Mouse (Mus musculus): Measurements from ENCODE around the gene Abhd8. TPM values are rescaled to one million over a fixed set of nuclear protein-coding genes. Genes with fewer than 3 reads are reported as not detected.
A peak's percentile ranks its signal among the peaks of the same experiment; 100 is the strongest.

The Abhd8 gene
- polyA plus RNA-seq (2016; fragmentation: Nextera tagmentation; extraction: Ambion mirVana), result 67.6 and 68.2 TPM in 2 replicates

DNA sequence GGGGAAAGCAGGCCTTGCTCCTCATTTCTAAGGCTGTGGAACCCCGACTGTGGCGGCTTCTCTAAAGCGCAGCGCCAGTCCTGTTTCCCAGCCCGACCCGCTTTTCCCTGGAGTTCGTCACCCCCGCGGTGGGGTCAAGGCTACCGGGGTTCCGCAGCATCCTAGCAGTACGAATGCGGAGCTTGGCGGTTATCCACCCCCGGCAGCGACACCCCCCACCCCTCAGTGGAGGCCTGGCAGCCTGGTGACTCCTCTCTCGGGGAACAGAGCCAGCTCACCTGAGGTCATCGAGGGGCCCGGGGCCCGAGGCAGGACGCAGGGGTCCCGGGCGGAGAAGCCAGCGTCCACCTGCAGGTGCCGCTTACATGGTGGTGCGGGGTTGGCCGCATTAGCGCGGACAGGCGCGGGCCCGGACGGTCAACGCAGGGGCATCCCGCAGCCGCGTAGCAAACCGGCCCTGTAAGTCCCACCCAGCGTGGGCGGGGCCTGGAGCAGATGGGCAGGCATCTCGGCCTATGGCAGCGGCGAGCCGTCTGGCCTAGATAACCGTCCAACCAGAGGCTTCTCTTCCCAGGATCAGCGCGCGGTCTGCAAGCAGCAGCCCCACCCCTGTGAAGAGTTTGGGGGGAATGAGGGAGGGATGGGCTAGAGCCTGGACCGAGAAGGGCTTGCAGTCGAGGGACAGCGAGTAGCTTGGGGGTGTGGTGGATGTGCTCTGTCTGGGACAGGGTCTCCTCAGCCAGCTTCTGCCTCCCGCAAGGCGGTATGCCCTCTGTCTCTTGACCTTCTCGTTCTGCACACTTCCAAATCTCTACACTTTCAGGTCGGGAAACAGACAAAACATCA lies at the start of gene Abhd8:
Gene Abhd8, minus strand, starts transcription at position 468 of the 846 bp plus-strand sequence.
- H3K27ac ChIP-seq, result peak within 1 kb of the TSS; percentile 84

DNA sequence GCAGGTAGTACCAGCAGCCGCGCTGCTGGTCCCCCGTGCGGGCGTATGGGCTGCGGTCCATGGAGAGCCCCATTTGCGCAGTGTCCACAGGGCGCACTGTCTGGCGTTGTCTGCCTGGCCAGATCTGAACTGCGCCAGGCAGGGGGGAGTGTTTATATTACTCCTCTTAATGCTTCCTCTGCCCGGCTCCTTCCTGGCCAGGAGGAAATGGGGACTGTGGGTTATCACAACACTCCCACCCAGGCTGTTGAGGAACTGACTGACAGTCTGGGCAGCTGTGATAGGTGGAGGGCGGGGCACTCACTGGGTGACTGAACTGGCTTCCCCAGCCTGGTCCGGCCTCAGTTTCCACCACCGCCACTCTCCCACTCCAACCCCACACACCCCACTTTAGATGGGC lies 48.2 kb upstream of the Abhd8 start, which contains the start of gene Plvap:
Gene Plvap, minus strand, starts transcription at position 109 of the 400 bp plus-strand sequence.
- no peaks in the 10 kb centered on the region for H3K36me3 ChIP-seq (replicated peaks)
- 81% methylated on average over 14 of the region's 14 CpGs for WGBS
- peaks cover 29% of the 10 kb centered on the region for H3K4me1 ChIP-seq
- no peak for DNase-seq (ENCODE audit: extremely low spot score, low spot score)
- peak within 1 kb of the TSS; percentile 22 for H3K4me3 ChIP-seq
- H3K27me3 ChIP-seq (ENCODE audit: poor library complexity, severe bottlenecking), result peaks cover 52% of the 10 kb centered on the region
- H3K27ac ChIP-seq, result no peak within 1 kb of the TSS
- H3K9me3 ChIP-seq, result no peaks in the 10 kb centered on the region

More for the DNA sequence above, at the start of gene Abhd8:
- peak within 1 kb of the TSS; percentile 67 for H3K4me3 ChIP-seq
- peaks cover 48% of the 10 kb centered on the region for H3K36me3 ChIP-seq (replicated peaks)
- peaks cover 15% of the 10 kb centered on the region for H3K27me3 ChIP-seq (ENCODE audit: poor library complexity, severe bottlenecking)
- DNase-seq (ENCODE audit: extremely low spot score, low spot score), result peak; percentile 95
- no peaks in the 10 kb centered on the region for H3K9me3 ChIP-seq
- H3K4me1 ChIP-seq, result peaks cover 46% of the 10 kb centered on the region
- WGBS, result under 1% methylated on average over 55 of the region's 55 CpGs

DNA sequence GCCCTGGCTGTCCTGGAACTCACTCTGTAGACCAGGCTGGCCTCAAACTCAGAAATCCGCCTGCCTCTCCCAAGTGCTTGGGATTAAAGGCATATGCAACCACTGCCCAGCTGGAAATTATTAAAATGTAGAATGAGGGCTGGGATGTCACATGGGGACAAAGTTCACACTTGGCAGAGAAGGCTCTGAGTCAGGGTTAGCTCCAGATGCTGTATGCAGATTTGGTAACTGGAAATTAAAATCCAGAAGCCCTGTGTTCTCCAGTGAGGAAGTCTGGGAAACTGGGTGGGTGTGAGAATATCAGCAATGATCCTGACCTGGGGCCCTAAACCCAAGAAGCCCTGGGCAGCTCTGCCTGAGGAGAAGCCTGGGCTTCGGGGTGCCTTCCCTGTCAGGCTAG lies 45.9 kb upstream of the Abhd8 start:
- Histone ChIP-seq H3K27ac (no peak overlapping the region), H3K36me3 (replicated peaks) (no peaks in the 10 kb centered on the region), H3K4me3 (peak overlapping the region; percentile 23; the same call in 1 of the 2 replicates), H3K9me3 (no peaks in the 10 kb centered on the region), H3K4me1 (peaks cover 29% of the 10 kb centered on the region), H3K27me3 (ENCODE audit: poor library complexity, severe bottlenecking) (peaks cover 75% of the 10 kb centered on the region)
- no peak for DNase-seq (ENCODE audit: extremely low spot score, low spot score)
- WGBS, result 70% methylated on average over 2 of the region's 2 CpGs

GRCm38 (mm10) chr8:71507589-71508104 lies 44.2 kb upstream of the Abhd8 start:
- Histone ChIP-seq H3K9me3 (no peaks in the 10 kb centered on the region), H3K27me3 (ENCODE audit: poor library complexity, severe bottlenecking) (peaks cover 75% of the 10 kb centered on the region), H3K27ac (peak overlapping the region; percentile 45), H3K4me3 (peak overlapping the region; percentile 55), H3K36me3 (replicated peaks) (no peaks in the 10 kb centered on the region), H3K4me1 (peaks cover 32% of the 10 kb centered on the region)
- DNase-seq (ENCODE audit: extremely low spot score, low spot score), result peak; percentile 74
- under 1% methylated on average over 61 of the region's 61 CpGs for WGBS

- H3K27me3 ChIP-seq (ENCODE audit: poor library complexity, severe bottlenecking), result peaks cover 66% of the 10 kb centered on the region
- 91% methylated on average over 4 of the region's 4 CpGs for WGBS
- DNase-seq (ENCODE audit: extremely low spot score, low spot score), result no peak
Measured at GRCm38 (mm10) chr8:71505979-71506378, 42.5 kb upstream of the Abhd8 start.

GRCm38 (mm10) chr8:71505326-71505725 lies 41.9 kb upstream of the Abhd8 start:
- peaks cover 60% of the 10 kb centered on the region for H3K27me3 ChIP-seq (ENCODE audit: poor library complexity, severe bottlenecking)
- H3K4me3 ChIP-seq, result no peak overlapping the region
- peaks cover 25% of the 10 kb centered on the region for H3K4me1 ChIP-seq
- no peak for DNase-seq (ENCODE audit: extremely low spot score, low spot score)
- no peaks in the 10 kb centered on the region for H3K9me3 ChIP-seq
- WGBS, result 95% methylated on average over 4 of the region's 4 CpGs
- H3K27ac ChIP-seq, result no peak overlapping the region
- no peaks in the 10 kb centered on the region for H3K36me3 ChIP-seq (replicated peaks)

More at GRCm38 (mm10) chr8:71505979-71506378, 42.5 kb upstream of the Abhd8 start:
- no peaks in the 10 kb centered on the region for H3K9me3 ChIP-seq
- no peak overlapping the region for H3K27ac ChIP-seq
- H3K36me3 ChIP-seq (replicated peaks), result no peaks in the 10 kb centered on the region
- no peak overlapping the region for H3K4me3 ChIP-seq
- H3K4me1 ChIP-seq, result peaks cover 25% of the 10 kb centered on the region

GRCm38 (mm10) chr8:71504349-71504748 lies 40.9 kb upstream of the Abhd8 start:
- Histone ChIP-seq H3K27me3 (ENCODE audit: poor library complexity, severe bottlenecking) (peaks cover 50% of the 10 kb centered on the region), H3K9me3 (no peaks in the 10 kb centered on the region), H3K27ac (no peak overlapping the region), H3K36me3 (replicated peaks) (0 out of 2 replicates have a peak, but pooled peaks cover 2% of the 10 kb centered on the region), H3K4me3 (no peak overlapping the region), H3K4me1 (peaks cover 27% of the 10 kb centered on the region)
- 99% methylated on average over 4 of the region's 4 CpGs for WGBS
- no peak for DNase-seq (ENCODE audit: extremely low spot score, low spot score)

GRCm38 (mm10) chr8:71498816-71499690 lies 35.6 kb upstream of the Abhd8 start:
- H3K4me1 ChIP-seq, result peaks cover 49% of the 10 kb centered on the region
- peak overlapping the region; percentile 8; the same call in 1 of the 2 replicates for H3K4me3 ChIP-seq
- no peaks in the 10 kb centered on the region for H3K9me3 ChIP-seq
- WGBS, result 43% methylated on average over 16 of the region's 16 CpGs
- H3K27me3 ChIP-seq (ENCODE audit: poor library complexity, severe bottlenecking), result no peaks in the 10 kb centered on the region
- H3K36me3 ChIP-seq (replicated peaks), result peaks cover 20% of the 10 kb centered on the region
- DNase-seq (ENCODE audit: extremely low spot score, low spot score), result no peak
- H3K27ac ChIP-seq, result peak overlapping the region; percentile 72

DNA sequence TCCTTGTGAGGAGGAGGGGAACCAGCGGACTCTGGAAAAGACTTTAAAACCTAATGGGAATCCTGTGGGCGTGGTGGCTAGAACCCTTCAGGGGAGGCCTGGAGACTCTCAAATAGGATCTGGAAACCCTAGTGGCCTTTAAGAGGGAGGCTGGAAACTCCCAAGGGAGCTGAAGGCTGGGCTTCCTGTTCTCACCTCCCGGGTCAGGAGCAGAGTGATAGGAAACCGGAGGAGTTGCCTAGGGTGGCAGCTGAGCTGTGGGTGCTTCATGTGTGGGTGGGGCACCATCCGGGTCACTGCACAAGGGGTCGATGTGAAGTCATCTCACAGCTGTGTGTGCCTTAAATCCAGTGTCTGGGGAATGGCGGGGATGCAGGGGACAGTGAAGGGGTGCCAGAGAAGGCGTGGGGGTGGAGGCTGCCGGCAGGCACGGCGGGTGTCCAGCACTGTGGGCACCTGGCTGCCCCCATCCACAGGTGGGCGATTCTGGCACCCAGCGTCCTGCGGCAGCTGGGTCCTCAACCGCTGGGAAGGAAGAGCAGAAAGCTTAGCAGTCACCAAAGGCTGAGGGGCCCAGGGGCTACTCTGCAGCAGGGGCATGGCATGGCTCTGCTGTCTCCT lies 34.5 kb upstream of the Abhd8 start:
- no peak for DNase-seq (ENCODE audit: extremely low spot score, low spot score)
- peaks cover 29% of the 10 kb centered on the region for H3K36me3 ChIP-seq (replicated peaks)
- peaks cover 48% of the 10 kb centered on the region for H3K4me1 ChIP-seq
- H3K27me3 ChIP-seq (ENCODE audit: poor library complexity, severe bottlenecking), result no peaks in the 10 kb centered on the region
- peak overlapping the region; percentile 14 for H3K4me3 ChIP-seq
- H3K27ac ChIP-seq, result peak overlapping the region; percentile 72
- WGBS, result 26% methylated on average over 15 of the region's 15 CpGs
- H3K9me3 ChIP-seq, result no peaks in the 10 kb centered on the region

DNA sequence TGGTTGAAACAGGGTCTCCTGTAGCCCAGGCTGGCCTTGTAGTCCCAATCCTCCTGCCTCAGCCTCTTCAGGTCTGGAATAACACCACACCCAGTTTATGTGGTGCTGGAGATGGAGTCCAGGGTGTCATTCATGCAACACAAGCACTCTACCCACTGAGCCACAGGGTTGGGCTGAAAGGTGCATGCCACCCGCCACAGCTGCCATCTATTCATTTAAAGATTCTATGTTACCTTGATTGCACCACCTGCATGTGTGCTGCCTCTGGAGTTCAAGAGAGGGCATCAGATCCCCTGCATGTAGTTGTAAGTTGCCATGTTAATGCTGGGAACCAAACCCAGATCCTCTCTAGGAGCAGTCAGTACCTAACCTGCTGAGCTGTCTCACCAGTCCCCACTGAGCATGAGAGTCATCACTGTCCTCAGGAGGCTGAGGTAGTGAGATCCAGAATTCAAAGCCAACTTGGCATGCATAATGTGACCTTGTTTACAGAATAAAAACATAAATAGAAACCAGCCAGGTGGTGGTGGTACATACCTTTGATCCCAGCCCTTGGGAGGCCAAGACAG lies 33.7 kb upstream of the Abhd8 start:
- no peak overlapping the region for H3K4me3 ChIP-seq
- 0 out of 2 replicates have a peak overlapping the region, but pooled peaks have one; percentile 26 for H3K27ac ChIP-seq
- no peaks in the 10 kb centered on the region for H3K27me3 ChIP-seq (ENCODE audit: poor library complexity, severe bottlenecking)
- no peak for DNase-seq (ENCODE audit: extremely low spot score, low spot score)
- WGBS, result 84% methylated on average over 1 of the region's 1 CpGs
- peaks cover 46% of the 10 kb centered on the region for H3K4me1 ChIP-seq
- no peaks in the 10 kb centered on the region for H3K9me3 ChIP-seq
- H3K36me3 ChIP-seq (replicated peaks), result peaks cover 37% of the 10 kb centered on the region

- no peaks in the 10 kb centered on the region for H3K9me3 ChIP-seq
- peak overlapping the region; percentile 26; the same call in 1 of the 2 replicates for H3K27ac ChIP-seq
- peaks cover 46% of the 10 kb centered on the region for H3K4me1 ChIP-seq
- peaks cover 44% of the 10 kb centered on the region for H3K36me3 ChIP-seq (replicated peaks)
- WGBS, result 56% methylated on average over 11 of the region's 11 CpGs
- no peak overlapping the region for H3K4me3 ChIP-seq
- DNase-seq (ENCODE audit: extremely low spot score, low spot score), result no peak
- no peaks in the 10 kb centered on the region for H3K27me3 ChIP-seq (ENCODE audit: poor library complexity, severe bottlenecking)
Measured at GRCm38 (mm10) chr8:71496481-71496880, 33.0 kb upstream of the Abhd8 start.

- Histone ChIP-seq H3K4me3 (no peak overlapping the region), H3K4me1 (peaks cover 46% of the 10 kb centered on the region), H3K36me3 (replicated peaks) (peaks cover 51% of the 10 kb centered on the region), H3K27ac (peak overlapping the region; percentile 26; the same call in 1 of the 2 replicates), H3K9me3 (no peaks in the 10 kb centered on the region), H3K27me3 (ENCODE audit: poor library complexity, severe bottlenecking) (no peaks in the 10 kb centered on the region)
- no peak for DNase-seq (ENCODE audit: extremely low spot score, low spot score)
- 92% methylated on average over 5 of the region's 5 CpGs for WGBS
Measured at GRCm38 (mm10) chr8:71495811-71496210, 32.4 kb upstream of the Abhd8 start.

All from forebrain, embryonic 10.5 days (tissue).